Mouse (Mus musculus) layer of hippocampus, adult 8-10 months (tissue): ENCODE results near the gene Cpne5. TPM values are rescaled to one million over a fixed set of nuclear protein-coding genes. Genes with fewer than 3 reads are reported as not detected.
"Not testable (repeated sequence)": the region's sequence is repeated elsewhere in the genome, so short reads cannot be mapped to it uniquely, and the experiment has no call there.

Experiments
- DNase-seq, 2 experiments: peaks; one replicate each; pipeline ENCODE4 v3.0.0; 2022; ENCODE audit warnings: low spot score in 2 of 2
- total RNA-seq, 4 experiments: library from RNA; stranded (reverse); gene quantifications; 2 replicates each; pipeline ENCODE4 v1.2.4; 2022

Cpne5 gene
- 10 to 100 TPM; 26.5 to 35.8 (median 29.7) TPM for total RNA-seq

DNA sequence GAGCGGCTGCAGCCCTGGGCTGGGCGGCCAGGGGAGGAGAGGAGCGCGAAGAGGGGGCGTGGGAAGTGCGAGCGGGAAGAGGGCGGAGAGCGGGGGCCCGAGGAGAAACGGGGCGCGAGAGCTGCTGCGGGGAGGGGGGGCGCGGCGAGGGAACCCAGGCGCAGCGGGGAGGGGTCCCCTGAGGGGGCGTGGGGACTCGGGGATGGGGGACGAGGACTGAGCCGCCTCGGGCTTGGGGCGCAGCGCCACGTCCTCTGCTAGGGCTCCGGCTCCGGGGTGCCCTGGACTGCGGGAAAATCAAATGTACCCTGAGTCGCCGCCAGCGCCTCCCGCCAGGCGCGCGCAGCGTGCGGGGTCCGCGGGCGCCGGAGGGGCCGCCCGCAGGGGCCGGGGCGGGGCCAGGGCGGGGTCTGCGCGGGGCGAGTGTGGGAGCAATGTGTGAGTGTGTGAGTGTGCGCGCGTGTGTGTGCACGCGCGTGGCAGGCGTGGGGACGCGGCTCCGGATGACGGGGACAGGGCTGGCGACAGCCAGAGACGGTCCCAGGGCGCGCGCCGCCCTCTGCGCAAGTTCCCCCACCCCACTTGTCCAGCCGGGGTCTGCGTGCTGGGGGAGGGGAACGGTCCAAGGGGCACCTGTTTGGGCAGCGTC, at the start of gene Cpne5:
Cpne5 (minus strand) TSS at position 396 of the 649 bp plus-strand sequence.
- DNase-seq = no peak

DNA sequence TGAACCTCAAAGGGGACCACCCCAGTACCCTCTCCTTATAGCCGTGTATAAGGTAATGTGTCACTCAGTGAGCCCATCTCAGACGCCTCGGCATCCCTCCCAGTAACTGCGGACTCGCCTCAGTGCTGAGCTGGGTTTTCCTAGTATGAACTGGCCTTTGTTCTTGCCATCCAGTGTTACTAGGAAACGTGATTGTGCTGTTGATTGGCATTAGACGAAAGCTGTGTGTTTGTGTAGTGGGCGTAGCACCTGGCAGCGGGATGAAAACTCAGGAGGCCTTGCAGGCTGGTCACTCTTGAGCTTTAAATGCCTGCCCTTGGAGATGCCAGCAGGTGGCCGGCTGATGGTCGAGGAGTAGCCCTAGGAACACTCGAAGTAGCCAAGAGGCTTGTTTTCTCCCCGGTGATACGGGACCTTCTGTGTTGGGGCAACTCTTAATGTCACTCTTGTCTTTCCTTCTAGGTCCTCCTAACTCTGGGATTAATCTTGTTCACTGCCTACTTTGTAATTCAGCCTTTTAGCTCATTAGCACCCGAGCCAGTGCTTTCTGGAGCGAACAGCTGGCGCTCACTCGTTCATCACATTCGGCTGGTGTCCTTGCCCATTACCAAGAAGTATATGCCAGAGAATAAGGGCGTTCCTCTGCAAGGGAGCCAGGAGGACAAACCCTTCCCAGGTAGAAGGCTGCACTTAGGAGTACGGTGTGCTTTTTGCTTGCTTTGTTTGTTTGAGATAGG, 44.4 kb upstream of the Cpne5 start:
- no peak for DNase-seq

DNA sequence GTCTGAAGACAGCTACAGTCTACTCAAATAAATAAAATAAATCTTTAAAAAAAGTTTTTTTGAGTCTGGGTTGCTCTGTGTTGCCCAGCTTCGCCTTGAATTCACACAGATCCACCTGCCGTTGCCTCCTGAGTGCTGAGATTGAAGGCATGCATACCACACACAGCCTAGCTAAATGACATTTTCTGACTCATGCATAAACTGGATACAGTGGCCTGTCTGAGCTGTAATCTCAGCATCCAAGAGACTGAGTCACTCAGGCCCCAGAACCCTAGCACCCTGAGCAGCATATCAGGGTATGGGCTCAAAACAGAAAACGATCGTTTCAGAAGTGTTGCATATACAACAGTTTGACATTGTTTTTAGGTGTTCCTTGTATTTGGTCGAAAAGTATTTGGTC, 43.6 kb upstream of the Cpne5 start:
- DNase-seq = no peak

DNA sequence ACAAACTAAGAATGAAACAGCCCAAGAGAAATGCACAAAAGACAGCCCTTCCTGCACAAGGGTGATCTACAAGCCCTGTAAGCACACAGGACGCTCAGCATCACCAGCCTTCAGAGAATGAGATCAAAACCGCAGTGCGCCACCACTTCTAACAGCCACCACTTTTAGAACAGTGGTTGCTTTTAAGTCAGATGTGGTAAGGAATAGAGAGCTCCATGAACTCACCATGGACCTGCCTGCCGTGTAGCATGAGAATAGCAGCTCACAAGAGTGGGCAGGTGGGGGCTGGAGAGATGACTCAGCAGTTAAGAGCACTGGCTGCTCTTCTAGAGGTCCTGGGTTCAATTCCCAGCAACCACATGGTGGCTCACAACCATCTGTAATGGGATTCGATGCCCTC, 42.5 kb upstream of the Cpne5 start:
- DNase-seq = no peak

DNA sequence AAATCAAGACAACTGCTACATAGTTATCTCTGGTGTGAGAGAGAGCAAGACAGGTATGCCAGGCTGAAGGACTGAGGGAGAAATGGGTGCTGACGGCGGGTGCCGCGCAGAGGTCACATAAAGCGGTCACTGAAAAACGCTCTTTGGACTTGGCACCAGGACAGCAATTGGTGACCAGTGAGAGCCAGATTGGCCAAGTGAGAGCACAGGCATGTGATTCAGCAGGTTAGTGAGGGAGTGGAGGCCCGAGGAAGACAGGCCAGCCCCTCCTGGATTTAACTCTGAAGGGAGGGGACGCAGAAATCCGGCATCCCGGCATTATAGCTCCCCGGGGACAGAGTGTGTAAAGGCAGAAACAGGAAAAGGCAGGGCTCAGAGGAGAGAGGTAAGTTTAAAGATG, 35.9 kb upstream of the Cpne5 start:
- DNase-seq = no peak

DNA sequence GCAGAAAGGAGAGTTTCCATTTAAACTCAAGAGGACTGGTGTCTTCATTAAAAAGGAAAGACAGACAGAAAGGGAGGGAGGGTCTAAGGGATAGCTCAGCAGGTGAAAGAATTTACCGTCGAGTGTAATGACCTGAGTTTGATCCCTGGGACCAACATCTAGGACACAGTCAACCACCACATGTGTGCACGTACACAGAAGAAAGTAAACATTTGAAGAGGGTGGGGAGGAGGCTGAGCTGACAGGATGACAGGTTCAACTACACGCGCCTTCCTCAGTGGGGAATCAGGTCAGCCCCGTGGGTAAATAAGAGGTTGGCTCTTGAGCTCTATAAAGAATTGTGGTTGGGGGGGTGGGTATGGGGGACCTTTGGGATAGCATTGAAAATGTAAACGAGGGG, 35.2 kb upstream of the Cpne5 start:
- no peak for DNase-seq

DNA sequence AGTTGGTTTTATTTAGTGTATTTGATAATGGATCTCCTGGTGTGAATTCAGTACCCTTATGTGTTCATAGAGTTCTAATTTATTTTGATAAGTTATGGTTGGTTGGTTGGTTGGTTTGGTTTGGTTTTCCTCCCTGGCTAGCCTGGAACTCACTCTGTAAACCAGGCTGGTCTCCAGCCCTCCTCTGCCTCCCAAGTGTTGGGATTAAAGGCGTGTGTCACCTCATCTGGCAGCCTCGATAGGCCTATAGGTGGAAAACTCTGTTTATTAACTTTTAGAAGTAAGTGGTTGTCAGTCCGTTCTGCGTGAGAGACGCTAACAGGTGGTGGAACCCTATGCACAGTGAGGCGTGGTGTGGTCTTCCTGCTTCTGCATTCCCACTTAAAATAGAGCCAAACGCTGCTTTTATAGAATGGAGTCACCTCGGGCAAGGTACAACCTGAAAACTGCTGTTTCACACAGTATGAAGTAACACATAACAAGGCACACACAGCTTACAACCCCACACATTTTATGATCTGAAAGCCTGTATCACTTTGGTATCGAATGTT, 32.3 kb upstream of the Cpne5 start:
- no peak for DNase-seq

DNA sequence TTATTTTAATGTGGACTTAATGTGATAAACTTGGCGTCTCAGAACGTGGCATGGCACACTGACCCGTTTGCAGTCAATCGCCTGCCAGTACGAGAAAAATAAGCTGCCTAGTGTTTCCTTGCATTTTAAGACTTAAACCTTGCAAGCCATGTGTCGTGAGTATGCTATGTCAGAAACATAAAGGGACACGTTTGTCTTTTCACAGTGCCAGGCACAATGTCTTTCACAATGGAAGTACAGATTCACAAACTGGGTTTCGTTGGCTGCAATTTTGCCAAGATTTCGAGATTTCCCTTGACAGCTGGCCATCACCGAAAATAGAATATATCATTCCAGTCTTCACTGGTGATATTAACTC, 31.4 kb upstream of the Cpne5 start:
- no peak for DNase-seq

DNA sequence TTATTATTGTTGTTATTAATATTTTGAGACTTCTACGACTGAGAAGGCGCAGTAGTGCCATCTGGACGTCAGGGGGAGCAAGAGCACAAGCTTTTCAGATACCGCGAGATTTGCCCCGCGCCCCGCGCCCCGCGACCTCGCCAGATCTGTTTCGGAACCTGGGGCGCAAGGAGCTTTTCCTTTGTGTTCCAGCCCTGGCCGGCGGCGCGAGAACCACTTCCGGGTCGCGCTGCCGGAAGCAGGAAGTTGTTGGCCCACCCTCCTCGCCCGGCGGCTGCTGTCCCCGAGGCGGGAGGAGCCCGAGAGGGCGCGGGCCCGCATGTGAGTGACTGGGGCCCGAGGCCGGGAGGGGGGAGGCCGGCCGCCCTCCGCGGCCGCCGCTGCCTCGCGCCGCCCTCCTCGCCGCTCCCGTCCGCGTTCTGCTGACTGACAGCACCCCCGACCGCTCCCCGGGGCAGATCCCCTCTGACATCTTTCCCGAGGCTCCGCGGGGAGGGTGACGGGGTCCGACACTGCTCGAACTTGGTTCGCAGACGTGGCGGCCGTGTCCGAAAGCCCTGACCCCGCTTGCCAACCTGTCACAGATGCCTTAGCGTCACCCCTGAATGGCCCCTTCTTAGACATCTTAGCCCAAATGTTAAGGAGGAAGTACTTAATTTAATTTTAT, 30.8 kb upstream of the Cpne5 start, which contains the start of gene BC004004:
BC004004 (plus strand) TSS at position 107 of the 667 bp plus-strand sequence.
- peak; percentile 94 to 95 for DNase-seq

DNA sequence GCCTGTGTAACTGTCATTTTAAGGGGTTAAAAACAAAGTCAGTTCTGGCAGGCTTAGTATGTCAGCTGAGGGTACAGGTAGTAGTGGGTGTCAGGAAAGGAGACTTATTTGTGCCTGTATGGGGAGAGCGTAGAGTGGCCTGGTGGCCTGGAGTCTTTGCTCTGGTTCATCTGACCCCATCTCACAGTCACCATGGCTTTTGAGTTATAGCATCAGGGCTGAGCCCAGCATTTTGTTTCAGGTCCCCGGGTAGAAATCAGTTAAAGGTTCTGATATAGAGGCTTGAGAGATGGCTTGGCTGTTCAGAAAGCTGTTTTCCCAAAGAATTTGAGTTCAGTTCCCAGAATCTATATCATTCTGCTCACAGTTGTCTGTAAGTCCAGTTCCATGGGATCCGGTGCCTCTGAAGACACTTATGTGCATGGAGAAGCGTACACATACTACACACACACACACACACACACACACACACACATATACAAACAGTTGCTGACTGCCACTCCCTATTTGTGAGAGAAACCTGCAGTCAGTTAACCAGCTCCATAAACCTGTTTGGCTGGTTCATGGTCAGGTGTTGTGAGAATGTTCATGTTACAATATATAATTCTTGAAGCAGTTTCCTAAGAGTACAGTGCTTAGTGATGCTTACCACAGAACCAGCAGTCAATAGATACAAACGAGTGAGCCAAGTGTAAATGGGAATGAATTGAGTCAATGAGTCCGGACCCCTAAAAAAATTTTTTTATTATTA, 30.1 kb upstream of the Cpne5 start:
- no peak for DNase-seq

DNA sequence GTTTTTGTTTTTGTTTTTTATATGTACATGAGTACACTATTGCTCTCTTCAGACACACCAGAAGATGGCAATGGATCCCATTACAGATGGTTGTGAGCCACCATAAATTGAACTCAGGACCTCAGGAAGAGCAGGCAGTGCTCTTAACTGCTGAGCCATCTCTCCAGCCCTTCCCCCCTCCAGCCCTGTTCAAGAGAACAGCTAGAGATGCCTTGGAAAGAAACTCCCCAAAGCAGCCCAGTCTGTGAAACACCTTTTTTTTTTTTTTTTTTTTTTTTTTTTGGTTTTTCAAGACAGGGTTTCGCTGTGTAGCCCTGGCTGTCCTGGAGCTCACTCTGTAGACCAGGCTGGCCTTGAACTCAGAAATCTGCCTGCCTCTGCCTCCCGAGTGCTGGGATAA, 29.1 kb upstream of the Cpne5 start:
- not testable (repeated sequence) for DNase-seq

DNA sequence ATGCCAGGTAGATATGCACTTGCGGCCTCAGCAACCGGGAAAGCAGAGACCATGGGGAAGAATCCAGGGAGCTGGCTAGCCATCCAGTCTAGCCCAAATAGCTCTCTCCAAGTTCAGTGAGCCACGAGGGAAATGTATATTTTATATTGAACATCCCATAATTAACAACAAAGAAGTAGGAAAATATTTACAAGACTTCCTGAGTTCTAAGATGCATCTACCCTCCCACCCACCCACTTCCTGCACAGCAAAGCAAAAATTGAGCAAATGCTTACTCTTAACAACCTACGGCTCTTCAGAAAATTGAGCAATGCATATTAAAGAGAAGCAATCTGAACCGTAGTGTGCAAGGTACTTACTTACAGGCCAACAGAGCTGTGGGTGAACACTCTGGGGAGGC, 26.8 kb upstream of the Cpne5 start:
- DNase-seq = no peak

DNA sequence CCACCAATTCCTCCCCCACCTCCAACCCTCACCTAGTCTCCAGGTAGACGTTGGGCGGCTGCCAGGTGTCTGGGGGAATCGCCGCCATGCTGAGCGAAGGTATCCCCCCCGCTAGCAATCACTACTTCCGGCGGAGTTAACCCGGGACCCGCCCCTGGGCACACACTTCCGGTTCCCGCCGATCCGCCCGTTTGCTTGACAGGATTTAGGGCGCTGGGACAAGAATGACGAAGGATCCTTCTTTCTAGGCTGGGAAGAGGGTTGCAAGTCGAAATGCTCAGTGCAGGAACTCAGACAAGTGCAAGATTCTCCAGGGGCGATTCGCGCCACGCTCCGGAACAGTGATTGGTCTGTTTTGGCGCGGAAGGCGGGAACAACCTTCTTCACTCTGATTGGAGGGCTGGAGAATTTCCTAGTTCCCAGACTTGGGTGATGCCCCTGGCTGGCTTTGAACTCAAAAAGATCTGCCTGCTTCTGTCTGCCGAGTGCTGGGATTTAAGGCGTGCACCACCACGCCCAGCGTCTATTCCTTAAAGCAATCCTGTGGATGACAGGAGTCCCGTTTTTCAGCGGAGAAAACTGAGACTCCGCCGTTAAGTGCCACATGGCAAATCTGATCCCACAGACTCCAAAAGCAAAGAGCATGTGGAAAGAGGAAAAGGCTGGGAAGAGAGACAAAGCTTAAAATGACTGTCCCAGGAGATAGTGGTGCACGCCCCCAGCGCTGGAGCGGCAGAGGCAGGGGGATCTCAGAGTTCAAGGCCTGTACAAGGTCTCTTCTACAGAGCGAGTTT, 26.1 kb upstream of the Cpne5 start, which contains the start of gene Ppil1:
Ppil1 (minus strand) TSS at position 347 of the 794 bp plus-strand sequence.
- DNase-seq = peak; percentile 57 to 75

DNA sequence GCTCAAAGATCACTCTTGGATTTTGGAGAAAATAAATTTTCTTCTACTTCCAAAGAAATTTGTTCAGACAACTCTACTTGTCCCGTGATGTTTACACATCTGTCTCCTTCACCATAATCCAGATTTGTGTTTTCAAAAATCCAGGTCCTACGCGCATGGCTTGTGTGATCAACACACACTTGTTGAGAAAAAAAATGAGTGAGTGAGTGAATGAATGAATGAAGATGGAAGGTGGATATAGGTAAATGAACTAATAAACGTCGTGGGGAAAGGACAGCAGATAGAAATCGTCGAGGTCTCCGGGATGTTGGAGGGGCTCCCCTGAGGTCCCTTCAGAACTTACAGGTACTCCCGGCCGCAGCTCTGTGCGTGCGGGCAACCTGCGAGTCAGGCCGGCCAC, 25.4 kb upstream of the Cpne5 start:
- DNase-seq = no peak

DNA sequence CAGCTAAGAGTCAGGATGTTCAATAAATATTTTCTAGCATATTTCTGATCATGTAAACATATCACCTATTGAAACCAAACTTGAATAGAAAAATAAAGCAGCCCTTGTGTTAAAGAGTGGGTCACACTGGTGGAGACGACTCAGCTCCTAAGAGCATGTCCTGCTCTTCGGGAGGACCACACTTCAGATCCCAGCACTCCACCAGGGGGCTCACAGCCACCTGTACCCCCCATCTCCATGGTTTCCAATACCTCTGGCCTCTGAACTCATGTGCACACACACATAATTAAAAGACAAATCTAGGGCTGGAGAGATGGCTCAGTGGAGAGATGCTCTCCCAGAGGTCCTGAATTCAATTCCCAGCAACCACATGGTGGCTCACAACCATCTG, 24.3 kb upstream of the Cpne5 start:
- no peak for DNase-seq

DNA sequence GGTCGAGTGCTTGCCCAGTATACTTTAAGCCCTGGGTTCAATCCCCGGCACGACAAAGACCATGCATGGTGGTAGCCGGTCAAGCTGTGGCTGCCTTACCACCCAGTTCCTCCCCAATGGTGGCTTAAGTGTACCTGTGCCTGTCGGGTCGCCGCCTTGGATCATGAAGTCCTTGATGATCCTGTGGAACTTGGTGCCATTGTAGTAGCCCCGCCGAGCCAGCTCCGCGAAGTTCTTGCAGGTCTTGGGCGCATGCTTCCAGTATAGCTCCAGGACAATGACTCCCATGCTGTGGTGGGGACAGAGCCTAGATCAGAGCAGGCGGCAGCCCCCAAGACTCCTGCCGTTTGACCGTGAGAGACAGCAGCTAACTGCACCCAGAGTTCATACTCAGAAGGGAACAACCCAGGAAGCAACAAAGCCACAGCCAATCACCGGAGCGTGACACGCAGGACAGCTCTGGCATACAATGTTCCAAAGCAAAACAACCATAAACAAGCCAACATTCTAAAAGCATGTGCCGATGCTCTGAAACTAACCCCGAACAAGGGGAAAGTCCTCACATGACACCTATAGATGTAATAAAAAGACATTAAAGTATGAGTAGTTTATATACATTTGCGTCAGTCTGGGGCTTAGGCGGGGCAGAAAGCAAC, 23.8 kb upstream of the Cpne5 start:
- no peak for DNase-seq

DNA sequence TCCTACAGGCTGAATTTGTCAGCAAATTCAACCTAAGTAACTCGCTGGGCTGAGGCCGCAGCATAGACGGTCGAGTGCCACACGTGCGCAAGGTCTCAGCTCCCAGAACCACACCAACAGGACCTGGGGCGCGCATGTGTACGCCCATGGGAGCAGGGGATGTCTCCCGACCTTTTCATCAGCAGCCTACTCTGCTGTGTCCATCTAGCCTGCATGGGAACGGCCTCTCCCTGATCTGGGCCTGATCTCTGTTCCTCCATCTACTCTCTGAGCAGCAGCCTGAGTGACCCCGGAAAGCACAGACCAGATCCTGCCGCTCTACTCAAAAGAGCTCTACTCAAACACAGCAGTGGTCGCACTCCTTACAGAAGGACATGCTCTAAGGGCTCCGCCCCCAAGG, 22.5 kb upstream of the Cpne5 start:
- DNase-seq = no peak

DNA sequence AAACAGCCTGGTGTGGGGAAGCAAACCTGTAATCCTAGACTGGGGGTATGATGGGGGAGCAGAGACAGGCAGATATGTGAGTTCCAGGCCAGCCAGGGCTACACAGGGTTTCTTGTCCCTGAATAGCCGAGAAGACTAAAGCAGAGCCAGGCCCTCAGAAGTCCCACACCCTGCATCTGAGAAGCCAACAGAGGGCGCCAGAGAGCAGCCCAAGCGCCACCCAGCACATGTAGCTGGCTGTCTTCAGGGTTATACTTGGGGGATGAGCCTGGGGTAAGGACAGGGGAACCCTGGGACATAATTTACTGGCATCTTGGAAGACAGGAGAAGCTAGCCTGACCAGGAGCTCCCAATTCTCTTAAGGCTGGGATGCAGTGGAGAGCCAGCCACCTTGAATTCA, 21.5 kb upstream of the Cpne5 start:
- DNase-seq = peak in 1 of 2 experiments; percentile 72

DNA sequence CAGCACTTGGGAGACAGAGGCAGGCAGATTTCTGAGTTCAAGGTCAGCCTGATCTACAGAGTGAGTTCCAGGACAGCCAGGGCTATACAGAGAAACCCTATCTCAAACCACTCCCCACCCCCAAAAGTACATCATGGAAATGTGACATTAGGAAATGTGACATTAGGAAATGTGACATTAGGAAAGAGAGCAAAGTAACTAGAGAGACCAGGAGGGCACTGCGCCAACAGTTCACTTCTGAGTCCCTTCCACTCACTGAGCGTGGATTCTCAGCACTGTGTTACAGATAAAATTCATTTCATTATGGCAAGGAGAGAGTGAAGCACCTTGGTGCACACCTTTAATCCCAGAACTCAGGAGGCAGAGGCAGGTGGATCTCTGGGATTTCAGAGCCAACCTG, 21.0 kb upstream of the Cpne5 start:
- no peak for DNase-seq

DNA sequence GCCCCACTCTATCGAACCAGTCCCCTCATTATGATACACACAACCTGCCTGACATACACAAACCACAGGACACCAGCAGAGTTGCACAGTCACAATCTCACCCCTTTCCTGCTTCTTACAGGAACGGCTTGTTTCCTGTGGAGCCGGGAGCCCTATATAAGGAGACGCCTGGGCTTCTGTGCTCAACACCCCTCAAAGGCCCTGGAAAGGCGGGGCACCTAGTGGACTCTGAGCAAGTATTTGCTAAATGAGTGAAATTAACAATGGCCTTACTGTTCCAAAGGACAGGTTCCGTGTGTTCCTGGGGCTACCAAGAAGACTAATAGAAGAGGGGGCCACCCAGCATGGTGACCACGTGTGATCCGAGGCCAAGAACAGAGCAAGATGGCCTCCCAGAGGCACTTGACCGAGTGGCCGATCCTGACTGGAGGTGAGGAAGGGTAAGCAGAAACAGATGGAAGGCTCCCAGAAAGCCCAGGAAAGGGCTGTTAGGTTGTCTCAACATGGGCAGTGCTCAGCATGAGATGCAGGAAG, 20.1 kb upstream of the Cpne5 start:
- DNase-seq = no peak
